Mouse (Mus musculus): ENCODE measurements around the gene Ferd3l.

Gene Ferd3l

DNA sequence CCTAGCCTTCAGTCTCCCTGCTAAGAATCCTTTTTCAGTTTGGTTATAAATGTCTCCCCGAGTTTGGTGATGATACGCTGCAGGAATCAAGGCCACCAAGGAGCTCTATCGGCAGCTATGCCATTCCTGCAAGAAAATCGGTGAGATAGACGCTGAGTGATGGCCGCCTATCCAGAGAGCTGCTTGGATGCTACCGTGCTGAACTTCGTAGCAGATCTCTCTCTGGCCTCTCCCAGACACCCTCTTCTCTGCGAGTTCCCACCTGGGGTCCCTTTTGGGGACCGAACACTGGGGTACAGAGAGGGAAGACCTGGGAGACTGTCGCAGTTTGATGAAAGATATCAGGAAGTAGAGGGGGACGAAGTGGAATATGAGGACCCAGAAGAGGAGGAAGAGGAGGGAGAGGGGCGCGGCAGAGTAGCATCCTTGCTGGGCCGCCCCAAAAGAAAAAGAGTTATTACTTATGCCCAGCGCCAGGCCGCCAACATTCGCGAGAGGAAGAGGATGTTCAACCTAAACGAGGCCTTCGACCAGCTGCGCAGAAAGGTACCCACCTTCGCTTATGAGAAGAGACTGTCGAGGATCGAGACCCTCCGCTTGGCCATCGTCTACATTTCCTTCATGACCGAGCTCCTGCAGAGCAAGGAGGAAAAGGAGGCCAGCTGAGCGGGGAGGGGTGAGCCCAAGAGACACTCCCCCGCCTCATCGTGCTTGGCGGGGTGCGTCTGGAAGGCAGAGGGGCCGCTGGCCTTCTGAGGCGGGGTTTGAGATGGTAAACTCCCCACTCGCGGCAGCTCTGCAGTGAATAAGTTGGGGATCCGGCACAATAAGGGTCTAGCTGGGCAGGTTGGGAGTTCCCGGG lies at the start of gene Ferd3l:
Gene Ferd3l (plus strand): TSS at position 95 of the 862 bp plus-strand sequence.
- in situ Hi-C loops (cut with MboI, MseI), result no loop called here

DNA sequence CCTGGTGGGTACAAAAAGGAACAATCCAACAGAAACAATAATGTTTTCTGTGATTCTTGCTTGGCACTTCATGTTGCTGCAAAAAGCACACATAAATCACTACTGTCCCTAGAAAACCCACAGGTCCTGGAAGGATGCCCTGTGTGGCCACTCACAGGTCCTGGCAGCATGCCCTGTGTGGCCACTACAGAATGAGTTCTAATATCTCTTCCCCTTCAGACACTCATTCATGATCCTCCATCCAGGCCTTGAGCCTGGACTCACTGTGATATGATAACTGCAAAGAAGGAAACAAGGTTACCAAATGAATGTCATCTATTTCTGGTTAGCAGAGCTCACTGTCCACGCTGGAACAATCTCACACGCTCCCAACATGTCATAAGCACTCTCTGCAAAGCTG lies 34.3 kb upstream of the Ferd3l start:
- in situ Hi-C loops (cut with MboI, MseI), result no loop called here

DNA sequence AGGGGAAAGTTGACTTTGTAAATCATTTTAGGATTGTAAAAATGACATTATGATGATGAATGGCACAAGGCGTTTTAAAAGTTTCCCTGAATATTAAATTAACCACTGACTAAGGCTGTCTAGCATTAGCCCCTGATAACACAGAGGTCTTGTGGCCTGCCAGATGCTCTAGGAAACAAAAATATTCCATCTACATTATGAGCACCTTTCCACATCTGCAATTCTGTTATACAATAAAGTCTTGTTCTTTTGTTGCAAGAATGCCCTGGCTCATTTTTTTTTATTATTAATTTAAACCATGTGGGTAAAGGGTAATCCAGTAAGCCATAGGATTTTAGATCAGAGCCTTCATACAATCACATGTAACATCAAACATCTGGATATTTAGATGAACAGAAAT lies 33.6 kb upstream of the Ferd3l start:
- in situ Hi-C loops (cut with MboI, MseI), result no loop called here

DNA sequence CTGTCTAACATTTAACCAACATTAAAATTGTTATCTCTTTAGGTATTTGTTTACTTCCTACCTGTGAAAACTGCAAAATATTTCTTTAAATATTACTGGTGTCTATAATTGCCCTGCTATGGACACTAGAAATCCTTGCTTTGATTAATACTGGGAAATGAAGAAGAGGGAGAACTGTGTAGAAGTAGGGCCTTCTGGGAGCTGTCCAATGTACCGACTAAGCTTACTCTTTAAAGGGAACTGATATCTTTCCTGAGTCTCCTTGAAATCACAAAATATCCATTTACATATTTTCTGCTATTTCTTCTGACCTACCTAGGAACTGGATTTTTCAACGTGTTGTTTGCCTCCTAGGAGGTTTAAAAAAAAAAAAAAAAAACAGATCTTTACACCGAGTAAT lies 1.5 kb upstream of the Ferd3l start:
- in situ Hi-C loops (cut with MboI, MseI), result no loop called here

GRCm38 (mm10) chr12:33927334-33928098 lies 709 bp upstream of the Ferd3l start:
- in situ Hi-C loops (cut with MboI, MseI), result no loop called here

GRCm38 (mm10) chr12:33952843-33953242 lies 24.6 kb downstream of the Ferd3l start:
- in situ Hi-C loops (cut with MboI, MseI), result no loop called here

DNA sequence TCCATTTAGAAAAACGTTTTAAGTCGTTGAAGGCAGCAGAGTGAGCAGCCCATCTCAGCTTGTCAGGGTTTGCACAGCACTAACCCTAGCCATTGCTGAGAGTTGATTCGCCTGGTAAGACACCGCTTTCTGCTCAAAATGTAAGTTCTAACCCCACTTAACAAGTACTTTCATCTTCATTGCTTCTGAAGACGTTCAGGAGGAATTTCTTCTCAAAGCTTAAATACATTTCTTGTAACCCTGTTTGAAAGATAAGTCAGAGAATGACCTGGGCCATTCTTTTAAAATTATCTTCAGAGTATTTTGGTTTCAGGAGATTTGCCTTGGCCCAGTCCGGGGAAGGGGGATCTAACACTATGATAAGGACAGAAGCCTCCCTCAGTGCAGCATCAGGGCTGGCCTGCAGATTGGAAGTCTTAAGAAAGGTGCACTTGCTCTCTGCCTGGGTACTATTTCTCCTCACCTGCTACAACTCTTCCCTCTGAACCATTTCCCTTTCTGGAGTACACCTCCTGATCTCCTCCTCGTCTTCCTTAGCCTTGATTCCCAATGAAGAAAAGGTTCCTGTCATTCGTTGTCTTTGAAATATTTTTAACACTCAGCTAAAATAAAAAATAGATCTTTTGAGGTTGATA lies 26.8 kb downstream of the Ferd3l start:
- in situ Hi-C loops (cut with MboI, MseI), result no loop called here

GRCm38 (mm10) chr12:33955606-33956295 lies 27.5 kb downstream of the Ferd3l start:
- in situ Hi-C loops (cut with MboI, MseI), result no loop called here

- in situ Hi-C loops (cut with MboI, MseI), result no loop called here
Observed at GRCm38 (mm10) chr12:33956576-33957399, 28.6 kb downstream of the Ferd3l start.

DNA sequence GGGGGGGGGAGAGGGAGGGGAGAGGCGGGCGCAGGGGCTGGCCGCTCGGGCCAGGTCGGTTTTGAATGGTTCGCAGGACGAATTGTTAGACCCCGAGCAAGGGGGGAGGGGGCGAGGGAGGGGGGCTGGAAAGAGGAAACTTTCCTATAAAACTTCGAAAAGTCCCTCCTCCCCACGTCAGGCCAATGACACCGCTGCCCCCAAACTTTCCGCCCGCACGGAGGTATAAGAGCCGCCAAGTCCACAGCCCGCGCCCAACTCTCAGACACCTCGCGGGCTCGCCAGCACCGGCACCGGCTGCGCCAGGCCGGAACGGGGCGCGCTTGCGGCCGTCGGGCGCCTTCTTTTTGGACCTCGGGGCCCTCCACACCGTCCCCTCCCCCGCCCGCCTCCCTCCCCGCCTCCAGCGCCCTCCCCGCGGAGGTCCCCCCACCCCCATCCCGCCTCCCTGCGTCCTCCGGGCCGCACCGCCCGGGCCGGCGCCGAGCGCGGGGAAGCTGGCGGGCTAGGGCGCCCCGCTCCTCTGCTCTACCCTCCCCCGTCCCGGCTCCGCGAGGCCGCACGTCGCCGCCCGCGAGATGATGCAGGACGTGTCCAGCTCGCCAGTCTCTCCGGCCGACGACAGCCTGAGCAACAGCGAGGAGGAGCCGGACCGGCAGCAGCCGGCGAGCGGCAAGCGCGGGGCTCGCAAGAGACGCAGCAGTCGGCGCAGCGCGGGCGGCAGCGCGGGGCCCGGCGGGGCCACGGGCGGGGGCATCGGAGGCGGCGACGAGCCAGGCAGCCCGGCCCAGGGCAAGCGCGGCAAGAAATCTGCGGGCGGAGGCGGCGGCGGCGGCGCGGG lies 29.4 kb downstream of the Ferd3l start, which contains the start of gene Twist1:
Gene Twist1 (plus strand): TSS at position 272 of the 841 bp plus-strand sequence.
- in situ Hi-C loops (cut with MboI, MseI), result no loop called here

DNA sequence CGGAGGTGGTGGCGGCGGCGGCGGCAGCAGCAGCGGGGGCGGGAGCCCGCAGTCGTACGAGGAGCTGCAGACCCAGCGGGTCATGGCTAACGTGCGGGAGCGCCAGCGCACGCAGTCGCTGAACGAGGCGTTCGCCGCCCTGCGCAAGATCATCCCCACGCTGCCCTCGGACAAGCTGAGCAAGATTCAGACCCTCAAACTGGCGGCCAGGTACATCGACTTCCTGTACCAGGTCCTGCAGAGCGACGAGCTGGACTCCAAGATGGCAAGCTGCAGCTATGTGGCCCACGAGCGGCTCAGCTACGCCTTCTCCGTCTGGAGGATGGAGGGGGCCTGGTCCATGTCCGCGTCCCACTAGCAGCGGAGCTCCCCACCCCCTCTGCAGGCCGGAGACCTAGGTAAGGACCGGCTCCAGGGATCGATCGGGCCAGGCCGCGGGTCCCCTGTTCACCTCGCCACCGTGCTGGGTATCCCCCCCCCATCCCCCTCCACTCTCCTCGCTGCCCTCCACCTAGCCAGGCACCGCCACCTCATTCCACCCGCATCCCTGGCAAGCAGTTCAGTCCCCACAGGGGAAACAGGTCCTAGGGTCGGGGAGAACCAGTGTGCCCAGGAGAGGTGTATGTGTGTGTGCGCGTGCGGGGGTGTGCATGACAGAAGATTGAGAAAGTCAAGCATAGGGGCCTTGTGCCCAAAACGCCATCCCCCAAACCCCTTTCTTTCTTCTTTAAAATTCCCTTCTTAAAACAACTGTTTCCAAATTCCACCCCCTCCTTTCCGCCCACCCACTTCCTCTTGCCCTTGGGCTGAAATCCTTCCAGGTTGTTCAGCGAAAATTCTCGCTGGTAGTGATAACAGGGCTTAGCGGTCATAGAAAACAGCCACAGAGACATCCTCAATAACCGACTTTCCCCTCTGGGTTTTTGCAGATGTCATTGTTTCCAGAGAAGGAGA lies 30.3 kb downstream of the Ferd3l start:
- in situ Hi-C loops (cut with MboI, MseI), result no loop called here

GRCm38 (mm10) chr12:33959206-33959605 lies 31.0 kb downstream of the Ferd3l start:
- in situ Hi-C loops (cut with MboI, MseI), result no loop called here

- in situ Hi-C loops (cut with MboI, MseI), result no loop called here
Observed at GRCm38 (mm10) chr12:33959846-33960245, 31.6 kb downstream of the Ferd3l start.

- in situ Hi-C loops (cut with MboI, MseI), result no loop called here
Observed at GRCm38 (mm10) chr12:33961013-33961412, 32.8 kb downstream of the Ferd3l start.

- in situ Hi-C loops (cut with MboI, MseI), result no loop called here
Observed at GRCm38 (mm10) chr12:33962118-33962772, 34.0 kb downstream of the Ferd3l start.

GRCm38 (mm10) chr12:33962773-33963130 lies 34.5 kb downstream of the Ferd3l start:
- in situ Hi-C loops (cut with MboI, MseI), result no loop called here

DNA sequence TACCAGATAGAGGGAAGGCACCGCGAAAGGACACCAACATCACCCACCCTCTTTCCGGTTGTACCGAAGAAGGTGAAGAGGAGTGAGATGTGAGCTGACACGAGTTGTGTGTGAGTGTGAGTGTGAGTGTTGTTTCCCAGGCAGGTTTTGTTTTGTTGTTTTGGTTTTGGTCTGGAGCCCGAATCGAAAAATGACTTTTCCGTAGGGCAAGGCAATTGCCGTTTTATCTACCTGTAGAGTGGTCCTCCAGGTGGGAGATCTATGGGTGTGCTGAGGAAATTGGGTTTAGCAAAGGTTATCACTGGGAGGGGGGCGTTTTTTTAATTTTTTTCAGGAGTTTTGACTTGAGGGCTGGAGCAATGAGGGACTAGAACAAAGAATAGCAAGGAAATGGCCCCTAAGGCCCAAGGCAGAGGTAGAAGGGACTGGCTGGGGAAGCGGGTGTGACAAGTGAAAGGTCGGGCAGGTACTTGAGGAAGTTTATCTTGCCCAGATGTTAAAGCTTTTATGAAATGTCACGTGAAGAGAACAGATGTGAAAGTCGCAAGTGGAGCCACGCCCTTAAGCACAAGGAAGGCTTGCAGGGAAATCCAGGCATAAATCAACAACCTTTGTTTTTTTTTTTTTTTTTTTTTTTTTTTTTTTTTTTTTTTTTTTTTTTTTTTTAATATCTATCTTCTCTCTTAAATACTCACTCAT lies 35.6 kb downstream of the Ferd3l start:
- in situ Hi-C loops (cut with MboI, MseI), result no loop called here

GRCm38 (mm10) chr12:33964427-33964826 lies 36.2 kb downstream of the Ferd3l start:
- in situ Hi-C loops (cut with MboI, MseI), result no loop called here
